Mouse (Mus musculus): ENCODE measurements around the gene Katna1. TPM values are rescaled to one million over a fixed set of nuclear protein-coding genes. Genes with fewer than 3 reads are reported as not detected.
"Not testable (repeated sequence)": the region's sequence is repeated elsewhere in the genome, so short reads cannot be mapped to it uniquely, and the experiment has no call there.

The Katna1 gene
- total RNA-seq (2021): 10 to 100 TPM; 10.9 to 11.1 TPM
- long read RNA-seq, experiment 1, transcript Katna1-201 (11 exons, 1,774 nt): major isoform, 14 of 15 reads
- long read RNA-seq, experiment 1, partial matches to known transcripts: 0 of 15 reads
- long read RNA-seq, experiment 1, other reads (novel, unspliced or antisense): 1 of 15 reads
- long read RNA-seq, experiment 2, transcript Katna1-201 (11 exons, 1,774 nt): major isoform, 20 of 23 reads
- long read RNA-seq, experiment 2, partial matches to known transcripts: 2 of 23 reads
- long read RNA-seq, experiment 2, other reads (novel, unspliced or antisense): 1 of 23 reads

GRCm38 (mm10) chr10:7725751-7726500, at the start of gene Katna1:
TSS of gene Katna1 (plus strand) at chr10:7726000.
- intact Hi-C loops (cut with DNase I; ENCODE audit: low total_unique reads): no loop called here
- peak; percentile 95 for DNase-seq

GRCm38 (mm10) chr10:7680731-7681301, 45.0 kb upstream of the Katna1 start, which contains the start of the genes Pcmt1 and Lats1:
TSS of gene Pcmt1 (minus strand) at chr10:7681136.
TSS of gene Lats1 (plus strand) at chr10:7681214.
- intact Hi-C loops (cut with DNase I; ENCODE audit: low total_unique reads): no loop called here
- peak; percentile 90 for DNase-seq

- intact Hi-C loops (cut with DNase I; ENCODE audit: low total_unique reads): no loop called here
- peak; percentile 86 for DNase-seq
These were observed 44.3 kb upstream of the Katna1 start for GRCm38 (mm10) chr10:7681343-7682025.

GRCm38 (mm10) chr10:7682249-7682648, 43.6 kb upstream of the Katna1 start:
- intact Hi-C loops (cut with DNase I; ENCODE audit: low total_unique reads): no loop called here
- no peak for DNase-seq

GRCm38 (mm10) chr10:7686902-7687301, 38.9 kb upstream of the Katna1 start:
- intact Hi-C loops (cut with DNase I; ENCODE audit: low total_unique reads): no loop called here
- no peak for DNase-seq

GRCm38 (mm10) chr10:7695286-7695685, 30.5 kb upstream of the Katna1 start:
- no peak for DNase-seq
- intact Hi-C loops (cut with DNase I; ENCODE audit: low total_unique reads): no loop called here

- intact Hi-C loops (cut with DNase I; ENCODE audit: low total_unique reads): no loop called here
- DNase-seq: no peak
These were observed 25.7 kb upstream of the Katna1 start for GRCm38 (mm10) chr10:7700120-7700519.

GRCm38 (mm10) chr10:7702586-7702985, 23.2 kb upstream of the Katna1 start:
- no peak for DNase-seq
- intact Hi-C loops (cut with DNase I; ENCODE audit: low total_unique reads): no loop called here

- intact Hi-C loops (cut with DNase I; ENCODE audit: low total_unique reads): no loop called here
- no peak for DNase-seq
These were observed 15.7 kb upstream of the Katna1 start for GRCm38 (mm10) chr10:7710121-7710520.

GRCm38 (mm10) chr10:7712506-7712905, 13.3 kb upstream of the Katna1 start:
- intact Hi-C loops (cut with DNase I; ENCODE audit: low total_unique reads): no loop called here
- no peak for DNase-seq

GRCm38 (mm10) chr10:7715056-7715455, 10.7 kb upstream of the Katna1 start:
- intact Hi-C loops (cut with DNase I; ENCODE audit: low total_unique reads): no loop called here
- no peak for DNase-seq

GRCm38 (mm10) chr10:7726501-7726812, 657 bp downstream of the Katna1 start:
- intact Hi-C loops (cut with DNase I; ENCODE audit: low total_unique reads): no loop called here
- DNase-seq: no peak

GRCm38 (mm10) chr10:7727011-7727410, 1.2 kb downstream of the Katna1 start:
- DNase-seq: no peak
- intact Hi-C loops (cut with DNase I; ENCODE audit: low total_unique reads): no loop called here

GRCm38 (mm10) chr10:7731582-7731981, 5.8 kb downstream of the Katna1 start:
- DNase-seq: no peak
- intact Hi-C loops (cut with DNase I; ENCODE audit: low total_unique reads): no loop called here

GRCm38 (mm10) chr10:7737122-7737521, 11.3 kb downstream of the Katna1 start:
- intact Hi-C loops (cut with DNase I; ENCODE audit: low total_unique reads): no loop called here
- peak; percentile 12 for DNase-seq

GRCm38 (mm10) chr10:7737914-7738313, 12.1 kb downstream of the Katna1 start:
- DNase-seq: no peak
- intact Hi-C loops (cut with DNase I; ENCODE audit: low total_unique reads): no loop called here

- intact Hi-C loops (cut with DNase I; ENCODE audit: low total_unique reads); DNase-seq: not testable (repeated sequence)
These were observed 19.7 kb downstream of the Katna1 start for GRCm38 (mm10) chr10:7745528-7745927.

GRCm38 (mm10) chr10:7748752-7749151, 23.0 kb downstream of the Katna1 start:
- no peak for DNase-seq
- intact Hi-C loops (cut with DNase I; ENCODE audit: low total_unique reads): no loop called here

- DNase-seq: no peak
- intact Hi-C loops (cut with DNase I; ENCODE audit: low total_unique reads): no loop called here
These were observed 31.7 kb downstream of the Katna1 start for GRCm38 (mm10) chr10:7757544-7757943.

GRCm38 (mm10) chr10:7772346-7772745, 46.5 kb downstream of the Katna1 start:
- intact Hi-C loops (cut with DNase I; ENCODE audit: low total_unique reads): no loop called here
- DNase-seq: no peak
